Mouse (Mus musculus): ENCODE measurements around the gene Uck1.
A peak's percentile ranks its signal among the peaks of the same experiment; 100 is the strongest.

Gene Uck1

GRCm38 (mm10) chr2:32219501-32219900 lies 40.5 kb downstream of the Uck1 start:
- DNase-seq (ENCODE audit: inconsistent ontology term): no peak

GRCm38 (mm10) chr2:32218541-32219334 lies 41.2 kb downstream of the Uck1 start:
- DNase-seq (ENCODE audit: inconsistent ontology term): no peak

GRCm38 (mm10) chr2:32218113-32218512 lies 41.8 kb downstream of the Uck1 start:
- peak; percentile 54 for DNase-seq (ENCODE audit: inconsistent ontology term)

GRCm38 (mm10) chr2:32217656-32218055 lies 42.3 kb downstream of the Uck1 start:
- peak; percentile 73 for DNase-seq (ENCODE audit: inconsistent ontology term)

GRCm38 (mm10) chr2:32216506-32216905 lies 43.5 kb downstream of the Uck1 start:
- DNase-seq (ENCODE audit: inconsistent ontology term): no peak

GRCm38 (mm10) chr2:32215576-32215975 lies 44.4 kb downstream of the Uck1 start:
- no peak for DNase-seq (ENCODE audit: inconsistent ontology term)

- no peak for DNase-seq (ENCODE audit: inconsistent ontology term)
These were observed 47.0 kb downstream of the Uck1 start for GRCm38 (mm10) chr2:32213000-32213399.

GRCm38 (mm10) chr2:32211689-32212088 lies 48.3 kb downstream of the Uck1 start:
- DNase-seq (ENCODE audit: inconsistent ontology term): no peak

GRCm38 (mm10) chr2:32207682-32208081 lies 52.3 kb downstream of the Uck1 start:
- DNase-seq (ENCODE audit: inconsistent ontology term): no peak
